Mouse (Mus musculus) kidney, embryonic 16.5 days (tissue): Measurements from ENCODE around the gene Ccnk. TPM values are rescaled to one million over a fixed set of nuclear protein-coding genes. Genes with fewer than 3 reads are reported as not detected.

Source experiments
- ATAC-seq: fragments of 200-750 bp; cut with Nextera tagmentation; 2 replicates; pipeline ENCODE4 v1.8.0; 2017; ENCODE audit warnings: moderate TSS enrichment; ENCODE audit not compliant: low FRiP score, low TSS enrichment
- H3K27ac ChIP-seq: fragments of 300-500 bp; sonication (generic); 2 replicates; pipeline ENCODE4 v1.5.1; 2014; ENCODE audit warnings: low read length
- H3K27me3 ChIP-seq: fragments of 300-500 bp; sonication (generic); 2 replicates; pipeline ENCODE4 v1.6.1; 2014; ENCODE audit warnings: low read length, control low read depth, mixed read lengths; ENCODE audit not compliant: insufficient read depth
- H3K36me3 ChIP-seq: fragments of 300-500 bp; sonication (generic); 2 replicates; pipeline ENCODE4 v1.6.1; 2014; ENCODE audit warnings: low read length, control low read depth, mixed read lengths; ENCODE audit not compliant: insufficient read depth
- H3K4me1 ChIP-seq: fragments of 300-500 bp; sonication (generic); 2 replicates; pipeline ENCODE4 v1.6.1; 2014; ENCODE audit warnings: low read length, control low read depth, mixed read lengths; ENCODE audit not compliant: insufficient read depth
- H3K4me2 ChIP-seq: fragments of 300-500 bp; sonication (generic); replicated peaks from 2 replicates; pipeline ENCODE4 v1.6.1; 2014; ENCODE audit warnings: low read depth, low read length
- H3K4me3 ChIP-seq: fragments of 300-500 bp; sonication (generic); 2 replicates; pipeline ENCODE4 v1.5.1; 2014; ENCODE audit warnings: mild to moderate bottlenecking, low read length
- H3K9ac ChIP-seq: fragments of 300-500 bp; sonication (generic); replicated peaks from 2 replicates; pipeline ENCODE4 v1.6.1; 2014; ENCODE audit warnings: low read length
- H3K9me3 ChIP-seq: fragments of 300-500 bp; sonication (generic); 2 replicates; pipeline ENCODE4 v1.6.1; 2016; ENCODE audit warnings: low read length, control low read depth
- WGBS: fragments of 180-500 bp; shearing (Covaris S2); extraction: QIAGEN DNeasy Blood & Tissue Kit; methylation state at CpG from one replicate; pipeline ENCODE4 v1.1.7; 2014; 5-methylcytosine and 5-hydroxymethylcytosine counted together
- polyA plus RNA-seq: library from polyadenylated mRNA; unstranded; fragments of >200 nt; fragmentation: Nextera tagmentation; extraction: Ambion mirVana; gene quantifications from 2 replicates; pipeline ENCODE4 v1.2.1, GENCODE M21; 2015

Gene Ccnk
- polyA plus RNA-seq, 1 experiment from 2014 or later: 2.4 TPM

- H3K27ac ChIP-seq: no peak overlapping the region
- WGBS: 95% methylated on average over 1 of the region's 1 CpGs
- H3K36me3 ChIP-seq: peaks cover 13% of the 10 kb centered on the region
Observed at GRCm38 (mm10) chr12:108162036-108162435, 17.3 kb upstream of the Ccnk start.

DNA sequence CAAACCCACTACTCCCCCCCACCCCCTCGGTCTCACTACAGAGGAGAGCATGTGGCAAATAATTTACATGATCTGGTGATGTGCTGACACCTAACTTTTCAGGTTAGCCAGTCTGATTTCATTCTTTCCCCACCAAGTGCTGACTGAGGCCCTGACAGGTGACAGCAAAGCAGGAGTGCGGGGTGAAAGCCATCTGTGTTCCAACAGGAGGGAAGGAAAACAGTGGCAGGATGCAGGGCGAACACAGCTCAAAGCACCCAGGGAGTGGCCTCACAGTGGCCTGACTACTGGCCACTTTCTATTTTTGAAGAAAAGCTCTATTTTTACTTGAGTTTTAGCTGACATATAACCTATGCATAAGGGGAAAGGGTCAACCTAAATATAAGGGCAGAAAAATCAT, 15.7 kb upstream of the Ccnk start:
- H3K27ac ChIP-seq: no peak overlapping the region
- H3K9ac ChIP-seq: no peak overlapping the region
- ATAC-seq: no peak
- 80% methylated on average over 3 of the region's 3 CpGs for WGBS
- no peaks in the 10 kb centered on the region for H3K9me3 ChIP-seq
- no peak overlapping the region for H3K4me3 ChIP-seq
- H3K4me2 ChIP-seq: no peak overlapping the region
- no peaks in the 10 kb centered on the region for H3K27me3 ChIP-seq
- H3K36me3 ChIP-seq: peaks cover 13% of the 10 kb centered on the region
- no peaks in the 10 kb centered on the region for H3K4me1 ChIP-seq

More at GRCm38 (mm10) chr12:108162036-108162435, 17.3 kb upstream of the Ccnk start:
- Histone ChIP-seq H3K4me3 (no peak overlapping the region), H3K4me1 (no peaks in the 10 kb centered on the region), H3K9me3 (no peaks in the 10 kb centered on the region), H3K9ac (no peak overlapping the region), H3K4me2 (no peak overlapping the region), H3K27me3 (no peaks in the 10 kb centered on the region)
- no peak for ATAC-seq

DNA sequence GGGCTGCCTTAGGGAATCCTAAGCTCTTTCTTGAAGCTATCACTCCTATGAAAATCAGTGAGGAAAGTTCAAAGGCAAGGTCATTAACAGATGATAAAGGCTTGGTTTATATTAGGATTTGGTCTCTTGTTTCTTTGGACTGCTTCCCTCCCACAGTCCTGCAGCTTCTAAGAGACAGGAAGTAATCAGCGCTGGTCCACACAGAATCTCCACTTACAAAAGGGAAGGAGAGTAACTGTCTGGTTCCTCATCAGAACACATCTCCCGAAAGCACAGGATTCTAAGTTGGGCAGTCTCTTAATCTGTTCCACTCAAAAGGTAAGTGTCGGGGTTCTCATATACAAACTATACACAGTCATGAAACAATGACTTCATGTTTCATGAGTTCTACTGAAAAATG, 10.5 kb upstream of the Ccnk start:
- Histone ChIP-seq H3K9ac (no peak overlapping the region), H3K27ac (no peak overlapping the region), H3K9me3 (no peaks in the 10 kb centered on the region), H3K4me3 (no peak overlapping the region), H3K36me3 (no peaks in the 10 kb centered on the region), H3K4me1 (peaks cover 19% of the 10 kb centered on the region), H3K4me2 (no peak overlapping the region), H3K27me3 (no peaks in the 10 kb centered on the region)
- ATAC-seq: no peak
- 50% methylated on average over 3 of the region's 3 CpGs for WGBS

- 84% methylated on average over 3 of the region's 3 CpGs for WGBS
- peaks cover 19% of the 10 kb centered on the region for H3K4me1 ChIP-seq
- H3K27me3 ChIP-seq: no peaks in the 10 kb centered on the region
- H3K9ac ChIP-seq: no peak overlapping the region
- no peak overlapping the region for H3K4me3 ChIP-seq
- H3K27ac ChIP-seq: no peak overlapping the region
- H3K9me3 ChIP-seq: no peaks in the 10 kb centered on the region
- no peaks in the 10 kb centered on the region for H3K36me3 ChIP-seq
- ATAC-seq: no peak
- H3K4me2 ChIP-seq: no peak overlapping the region
Observed at GRCm38 (mm10) chr12:108170467-108170866, 8.9 kb upstream of the Ccnk start.

GRCm38 (mm10) chr12:108171336-108171735, 8.0 kb upstream of the Ccnk start:
- H3K27ac ChIP-seq: 0 out of 2 replicates have a peak overlapping the region, but pooled peaks have one; percentile 10
- no peaks in the 10 kb centered on the region for H3K27me3 ChIP-seq
- no peak for ATAC-seq

DNA sequence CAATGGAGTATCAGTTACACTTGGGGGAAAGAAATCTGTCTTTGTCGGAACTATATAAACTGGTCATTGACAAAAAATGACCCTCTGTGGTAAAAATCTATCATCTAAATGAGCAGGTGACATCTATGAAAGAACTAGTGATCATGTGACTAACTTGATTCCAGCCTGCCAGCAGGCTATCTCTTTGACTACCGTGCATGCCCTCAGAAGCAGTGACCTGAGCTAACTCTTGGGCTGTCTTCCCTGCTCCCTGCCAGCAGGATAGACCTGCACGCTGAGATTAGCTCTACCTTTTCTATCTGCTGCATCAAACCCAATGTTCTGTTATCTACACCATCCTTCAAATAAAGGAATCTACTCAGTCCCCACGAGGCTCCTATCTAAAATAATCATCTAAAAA, 6.7 kb upstream of the Ccnk start:
- Histone ChIP-seq H3K27ac (no peak overlapping the region), H3K4me1 (peaks cover 28% of the 10 kb centered on the region), H3K4me3 (no peak overlapping the region), H3K36me3 (no peaks in the 10 kb centered on the region), H3K27me3 (no peaks in the 10 kb centered on the region), H3K9me3 (no peaks in the 10 kb centered on the region), H3K9ac (no peak overlapping the region), H3K4me2 (no peak overlapping the region)
- WGBS: 47% methylated on average over 4 of the region's 4 CpGs
- no peak for ATAC-seq

More at GRCm38 (mm10) chr12:108171336-108171735, 8.0 kb upstream of the Ccnk start:
- peaks cover 19% of the 10 kb centered on the region for H3K4me1 ChIP-seq
- no peak overlapping the region for H3K4me3 ChIP-seq
- H3K4me2 ChIP-seq: no peak overlapping the region
- no peak overlapping the region for H3K9ac ChIP-seq
- H3K9me3 ChIP-seq: no peaks in the 10 kb centered on the region
- no peaks in the 10 kb centered on the region for H3K36me3 ChIP-seq

DNA sequence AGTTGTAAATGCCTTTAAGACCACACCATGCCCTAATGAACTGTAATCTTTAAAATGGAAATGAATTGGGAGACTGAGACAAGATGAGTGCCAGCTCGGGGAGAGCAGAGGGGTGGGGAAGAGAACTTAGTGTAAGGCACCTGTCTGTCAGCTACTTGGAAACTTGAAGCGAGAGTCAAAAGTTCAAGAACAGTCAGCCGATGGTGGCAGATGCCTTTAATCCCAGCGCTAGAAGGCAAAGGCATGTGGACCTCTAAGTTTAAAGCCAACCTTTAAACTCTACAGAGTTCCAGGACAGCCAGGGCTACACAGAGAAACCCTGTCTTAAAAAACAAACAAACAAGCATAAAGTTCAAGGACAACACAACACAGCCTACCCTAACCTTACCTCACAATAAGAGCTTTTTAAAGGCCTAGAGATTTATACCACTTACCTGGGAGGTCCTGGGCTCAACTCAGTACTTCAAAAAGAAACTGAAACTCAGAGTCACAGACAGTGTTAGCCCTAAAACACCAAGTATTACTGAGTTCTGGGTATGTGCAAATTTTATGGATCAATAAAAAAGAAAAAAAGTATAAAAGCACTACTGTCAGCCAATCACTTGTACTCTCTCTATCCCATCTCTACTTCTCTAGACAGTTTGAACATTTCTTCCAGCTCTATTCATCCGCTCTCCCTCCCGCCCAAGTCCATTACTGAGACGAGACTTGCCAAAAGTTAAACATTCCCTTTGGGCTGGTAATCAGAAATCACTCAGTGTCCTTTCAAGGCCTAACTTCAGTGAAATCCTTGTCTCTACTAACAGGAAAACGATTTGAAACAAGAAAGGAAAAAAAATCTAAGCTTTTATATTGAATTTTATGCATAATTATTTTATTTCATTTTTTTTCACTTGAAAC, 4.5 kb upstream of the Ccnk start:
- Histone ChIP-seq H3K9me3 (no peaks in the 10 kb centered on the region), H3K4me1 (peaks cover 31% of the 10 kb centered on the region), H3K36me3 (no peaks in the 10 kb centered on the region), H3K4me2 (no peak overlapping the region; the same call in 1 of the 2 replicates), H3K4me3 (no peak overlapping the region), H3K27ac (no peak overlapping the region), H3K9ac (no peak overlapping the region), H3K27me3 (no peaks in the 10 kb centered on the region)
- WGBS: 65% methylated on average over 8 of the region's 8 CpGs
- ATAC-seq: no peak

DNA sequence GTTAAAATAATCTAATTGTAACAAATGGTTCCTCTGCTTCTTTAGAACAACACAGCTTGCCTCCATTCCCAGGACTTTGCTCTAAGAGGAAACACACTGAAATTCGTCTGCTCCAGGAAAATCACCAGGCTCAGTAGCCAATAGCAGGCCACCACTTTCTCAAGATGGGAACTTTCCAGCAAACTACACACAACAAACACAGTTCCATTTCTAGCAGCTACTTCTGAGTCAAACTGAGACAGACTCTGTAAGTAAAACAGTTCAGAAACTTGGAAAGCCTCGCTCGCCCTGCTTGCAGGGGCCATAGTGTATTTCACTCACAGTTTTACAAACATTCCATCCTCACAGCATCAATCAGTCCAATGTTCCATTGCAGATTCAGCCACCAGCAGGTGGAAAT, 3.0 kb upstream of the Ccnk start:
- ATAC-seq: no peak

GRCm38 (mm10) chr12:108178331-108179245, 791 bp upstream of the Ccnk start:
- peak overlapping the region; percentile 81 for H3K4me2 ChIP-seq
- H3K9me3 ChIP-seq: no peaks in the 10 kb centered on the region
- peaks cover 4% of the 10 kb centered on the region; the same call in 1 of the 2 replicates for H3K36me3 ChIP-seq
- H3K4me3 ChIP-seq: peak overlapping the region; percentile 99
- WGBS: under 1% methylated on average over 98 of the region's 103 CpGs
- peak overlapping the region; percentile 87 for H3K27ac ChIP-seq
- ATAC-seq: peak; percentile 50
- H3K4me1 ChIP-seq: peaks cover 23% of the 10 kb centered on the region
- H3K9ac ChIP-seq: peak overlapping the region; percentile 98
- H3K27me3 ChIP-seq: no peaks in the 10 kb centered on the region

More for the DNA sequence above, 3.0 kb upstream of the Ccnk start:
- no peaks in the 10 kb centered on the region for H3K9me3 ChIP-seq
- H3K4me3 ChIP-seq: no peak overlapping the region
- no peaks in the 10 kb centered on the region for H3K36me3 ChIP-seq
- H3K4me2 ChIP-seq: no peak overlapping the region
- no peak overlapping the region for H3K27ac ChIP-seq
- WGBS: 72% methylated on average over 3 of the region's 3 CpGs
- H3K9ac ChIP-seq: no peak overlapping the region
- no peaks in the 10 kb centered on the region for H3K27me3 ChIP-seq
- peaks cover 37% of the 10 kb centered on the region for H3K4me1 ChIP-seq

DNA sequence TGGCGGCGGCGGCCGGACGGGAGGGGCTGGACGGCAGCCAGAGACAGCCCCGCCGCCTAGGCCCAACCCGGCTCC, 296 bp upstream of the Ccnk start, which contains the start of gene Setd3:
Setd3 (minus strand) TSS at position 69 of the 75 bp plus-strand sequence.
- Histone ChIP-seq H3K9me3 (no peaks in the 10 kb centered on the region), H3K4me3 (peak within 1 kb of the TSS; percentile 99), H3K27me3 (no peaks in the 10 kb centered on the region), H3K4me2 (peak within 1 kb of the TSS; percentile 81), H3K4me1 (peaks cover 23% of the 10 kb centered on the region), H3K9ac (peak within 1 kb of the TSS; percentile 98), H3K36me3 (peaks cover 4% of the 10 kb centered on the region; the same call in 1 of the 2 replicates), H3K27ac (peak within 1 kb of the TSS; percentile 87)
- 0% methylated on average over 4 of the region's 9 CpGs for WGBS
- no peak for ATAC-seq
